Mouse (Mus musculus) CH12.LX (cell line): ENCODE data around the gene Ap5z1. TPM values are rescaled to one million over a fixed set of nuclear protein-coding genes. Genes with fewer than 3 reads are reported as not detected.

Experiments
- DNase-seq: peaks from one replicate; pipeline ENCODE4 v3.0.0-alpha.2; 2013; ENCODE audit errors: extremely low read depth
- H3K27ac ChIP-seq: 2 replicates; pipeline ENCODE4 v1.5.1; 2012; ENCODE audit warnings: low read depth, mild to moderate bottlenecking, control low read depth, moderate library complexity; ENCODE audit not compliant: insufficient read depth
- H3K27me3 ChIP-seq: replicated peaks from 2 replicates; pipeline ENCODE3; 2012; ENCODE audit warnings: inconsistent platforms
- H3K36me3 ChIP-seq, 2 experiments: replicated peaks in 1 of 2; 2 replicates each; pipeline versions ENCODE3 to v1.6.1; 2012; ENCODE audit warnings: inconsistent platforms in 1 of 2, low read length in 1 of 2, mild to moderate bottlenecking in 1 of 2, mixed read lengths in 1 of 2, moderate library complexity in 1 of 2; ENCODE audit not compliant: control insufficient read depth in 1 of 2, insufficient read depth in 1 of 2
- H3K4me1 ChIP-seq, 2 experiments: 2 replicates each; pipeline ENCODE4 v1.6.1; 2012; ENCODE audit warnings: inconsistent platforms in 1 of 2, moderate library complexity in 1 of 2; ENCODE audit not compliant: insufficient read depth in 2 of 2, control insufficient read depth in 1 of 2
- H3K4me2 ChIP-seq: 2 replicates; pipeline ENCODE4 v1.6.1; 2012; ENCODE audit warnings: low read depth, mild to moderate bottlenecking, control low read depth; ENCODE audit not compliant: poor library complexity, insufficient read depth, severe bottlenecking
- H3K4me3 ChIP-seq, 3 experiments: fragments of 150-350 bp in 1 of 3; sonication (generic) in 1 of 3; replicated peaks in 1 of 3; 2 replicates each; pipeline versions ENCODE3 to v1.5.1; 2011 to 2012; ENCODE audit warnings: low read depth in 2 of 3, low read length in 2 of 3, mild to moderate bottlenecking in 2 of 3, moderate library complexity in 2 of 3, control low read depth in 1 of 3, improper control_type of control experiment in 1 of 3, inconsistent platforms in 1 of 3, mixed read lengths in 1 of 3; ENCODE audit not compliant: poor library complexity in 1 of 3
- H3K79me2 ChIP-seq: replicated peaks from 2 replicates; pipeline ENCODE4 v1.6.1; 2012; ENCODE audit warnings: mild to moderate bottlenecking, moderate library complexity; ENCODE audit not compliant: control insufficient read depth, poor library complexity, insufficient read depth, severe bottlenecking; ENCODE audit errors: extremely low read depth
- H3K9ac ChIP-seq: 2 replicates; pipeline ENCODE4 v1.6.1; 2012; ENCODE audit warnings: low read depth, mild to moderate bottlenecking, control low read depth, moderate library complexity; ENCODE audit not compliant: insufficient read depth
- H3K9me3 ChIP-seq: replicated peaks from 2 replicates; pipeline ENCODE3; 2012; ENCODE audit warnings: low read length, inconsistent platforms, mixed read lengths
- BHLHE40 ChIP-seq: IDR thresholded peaks from 2 replicates; pipeline ENCODE4 v1.6.1; 2011; ENCODE audit warnings: mild to moderate bottlenecking, low read depth, low read length, improper control_type of control experiment
- CHD1 ChIP-seq: IDR thresholded peaks from 2 replicates; pipeline ENCODE4 v1.6.1; 2012; ENCODE audit warnings: low read depth, low read length, improper control_type of control experiment, inconsistent platforms
- CHD2 ChIP-seq: IDR thresholded peaks from 2 replicates; pipeline ENCODE4 v1.6.1; 2011; ENCODE audit warnings: low read length, improper control_type of control experiment
- CTCF ChIP-seq, 2 experiments: IDR thresholded peaks in 1 of 2; conservative IDR thresholded peaks in 1 of 2; 2 replicates each; pipeline ENCODE4 v1.5.1; 2011 to 2012; ENCODE audit warnings: low read depth in 2 of 2, low read length in 2 of 2, improper control_type of control experiment in 1 of 2, inconsistent platforms in 1 of 2, mild to moderate bottlenecking in 1 of 2, moderate library complexity in 1 of 2
- E2F4 ChIP-seq: IDR thresholded peaks from 2 replicates; pipeline ENCODE4 v1.6.1; 2011; ENCODE audit warnings: low read depth, low read length, improper control_type of control experiment; ENCODE audit not compliant: insufficient replicate concordance
- ELF1 ChIP-seq: IDR thresholded peaks from 2 replicates; pipeline ENCODE4 v1.6.1; 2014; ENCODE audit warnings: low read depth, mild to moderate bottlenecking, inconsistent platforms, low read length, improper control_type of control experiment
- EP300 ChIP-seq: IDR thresholded peaks from 2 replicates; pipeline ENCODE4 v1.6.1; 2011; ENCODE audit warnings: low read length, improper control_type of control experiment
- ETS1 ChIP-seq: conservative IDR thresholded peaks from 2 replicates; pipeline ENCODE4 v1.6.1; 2012; ENCODE audit warnings: low read depth, mild to moderate bottlenecking, inconsistent platforms, low read length, improper control_type of control experiment, moderate library complexity
- GABPA ChIP-seq: IDR thresholded peaks from 2 replicates; pipeline ENCODE4 v1.6.1; 2012; ENCODE audit warnings: low read depth, low read length, improper control_type of control experiment, inconsistent platforms; ENCODE audit not compliant: insufficient replicate concordance
- HCFC1 ChIP-seq: IDR thresholded peaks from 2 replicates; pipeline ENCODE4 v1.6.1; 2012; ENCODE audit warnings: low read depth, mild to moderate bottlenecking, inconsistent platforms, low read length, improper control_type of control experiment
- IRF4 ChIP-seq: IDR thresholded peaks from 2 replicates; pipeline ENCODE4 v1.6.1; 2014; ENCODE audit warnings: low read depth, mild to moderate bottlenecking, inconsistent platforms, low read length, improper control_type of control experiment
- JUN ChIP-seq: IDR thresholded peaks from 2 replicates; pipeline ENCODE4 v1.6.1; 2011; ENCODE audit warnings: low read depth, mild to moderate bottlenecking, low read length, improper control_type of control experiment, moderate library complexity; ENCODE audit not compliant: insufficient read depth
- JUND ChIP-seq: conservative IDR thresholded peaks from 2 replicates; pipeline ENCODE4 v1.6.1; 2011; ENCODE audit warnings: low read depth, low read length, improper control_type of control experiment
- KAT2A ChIP-seq: IDR thresholded peaks from 2 replicates; pipeline ENCODE4 v1.6.1; 2012; ENCODE audit warnings: low read length, improper control_type of control experiment, inconsistent platforms; ENCODE audit not compliant: insufficient replicate concordance
- MAFK ChIP-seq: IDR thresholded peaks from 2 replicates; pipeline ENCODE4 v1.6.1; 2011; ENCODE audit warnings: low read length, improper control_type of control experiment; ENCODE audit not compliant: insufficient replicate concordance
- MAX ChIP-seq: IDR thresholded peaks from 2 replicates; pipeline ENCODE4 v1.6.1; 2011; ENCODE audit warnings: low read length, improper control_type of control experiment
- MAZ ChIP-seq: IDR thresholded peaks from 2 replicates; pipeline ENCODE4 v1.6.1; 2012; ENCODE audit warnings: low read depth, mild to moderate bottlenecking, inconsistent platforms, low read length, improper control_type of control experiment, moderate library complexity
- MEF2A ChIP-seq: IDR thresholded peaks from 2 replicates; pipeline ENCODE4 v1.6.1; 2014; ENCODE audit warnings: low read depth, mild to moderate bottlenecking, inconsistent platforms, low read length, improper control_type of control experiment, borderline replicate concordance
- MXI1 ChIP-seq: IDR thresholded peaks from 2 replicates; pipeline ENCODE4 v1.6.1; 2011; ENCODE audit warnings: mild to moderate bottlenecking, low read depth, low read length, improper control_type of control experiment
- MYC ChIP-seq: IDR thresholded peaks from 2 replicates; pipeline ENCODE4 v1.6.1; 2011; ENCODE audit warnings: low read depth, mild to moderate bottlenecking, improper control_type of control experiment, low read length
- NELFE ChIP-seq: IDR thresholded peaks from 2 replicates; pipeline ENCODE4 v1.6.1; 2011; ENCODE audit warnings: low read depth, low read length, improper control_type of control experiment
- NRF1 ChIP-seq: IDR thresholded peaks from 2 replicates; pipeline ENCODE4 v1.6.1; 2014; ENCODE audit warnings: low read depth, mild to moderate bottlenecking, inconsistent platforms, low read length, improper control_type of control experiment, moderate library complexity
- PAX5 ChIP-seq: IDR thresholded peaks from 2 replicates; pipeline ENCODE4 v1.6.1; 2012; ENCODE audit warnings: low read length, inconsistent platforms, mixed read lengths
- POLR2A ChIP-seq: IDR thresholded peaks from 2 replicates; pipeline ENCODE4 v1.6.1; 2011; ENCODE audit warnings: low read depth, mild to moderate bottlenecking, improper control_type of control experiment, low read length
- POLR2AphosphoS2 ChIP-seq: IDR thresholded peaks from 2 replicates; pipeline ENCODE4 v1.6.1; 2011; ENCODE audit warnings: low read depth, low read length, improper control_type of control experiment
- RAD21 ChIP-seq: IDR thresholded peaks from 2 replicates; pipeline ENCODE4 v1.6.1; 2011; ENCODE audit warnings: low read depth, mild to moderate bottlenecking, low read length, improper control_type of control experiment, moderate library complexity
- RCOR1 ChIP-seq: conservative IDR thresholded peaks from 2 replicates; pipeline ENCODE4 v1.6.1; 2012; ENCODE audit warnings: low read depth, mild to moderate bottlenecking, inconsistent platforms, low read length, improper control_type of control experiment
- SIN3A ChIP-seq: IDR thresholded peaks from 2 replicates; pipeline ENCODE4 v1.6.1; 2012; ENCODE audit warnings: low read length, improper control_type of control experiment, inconsistent platforms
- SMC3 ChIP-seq: IDR thresholded peaks from 2 replicates; pipeline ENCODE4 v1.6.1; 2011; ENCODE audit warnings: low read depth, low read length, improper control_type of control experiment
- TBP ChIP-seq: conservative IDR thresholded peaks from 2 replicates; pipeline ENCODE4 v1.6.1; 2011; ENCODE audit warnings: low read depth, low read length, improper control_type of control experiment
- TCF12 ChIP-seq: IDR thresholded peaks from 2 replicates; pipeline ENCODE4 v1.6.1; 2014; ENCODE audit warnings: low read depth, mild to moderate bottlenecking, inconsistent platforms, low read length, improper control_type of control experiment
- UBTF ChIP-seq: IDR thresholded peaks from 2 replicates; pipeline ENCODE4 v1.6.1; 2012; ENCODE audit warnings: low read depth, mild to moderate bottlenecking, inconsistent platforms, low read length, improper control_type of control experiment, moderate library complexity
- USF1 ChIP-seq: IDR thresholded peaks from 2 replicates; pipeline ENCODE4 v1.6.1; 2014; ENCODE audit warnings: low read depth, mild to moderate bottlenecking, inconsistent platforms, low read length, improper control_type of control experiment
- ZC3H11A ChIP-seq: IDR thresholded peaks from 2 replicates; pipeline ENCODE4 v1.6.1; 2012; ENCODE audit warnings: low read depth, mild to moderate bottlenecking, inconsistent platforms, low read length, improper control_type of control experiment
- ZKSCAN1 ChIP-seq: IDR thresholded peaks from 2 replicates; pipeline ENCODE4 v1.6.1; 2012; ENCODE audit warnings: low read depth, inconsistent platforms, low read length, improper control_type of control experiment, borderline replicate concordance
- ZMIZ1 ChIP-seq: IDR thresholded peaks from 2 replicates; pipeline ENCODE4 v1.6.1; 2012; ENCODE audit warnings: low read depth, mild to moderate bottlenecking, inconsistent platforms, low read length, improper control_type of control experiment
- ZNF384 ChIP-seq: IDR thresholded peaks from 2 replicates; pipeline ENCODE4 v1.6.1; 2012; ENCODE audit warnings: low read depth, low read length, improper control_type of control experiment, inconsistent platforms
- dilution Hi-C: fragments of 300-500 bp; cut with MboI; formaldehyde crosslinking; loops from 2 replicates; pipeline ENCODE4 v1.14.3; 2020; ENCODE audit warnings: low sequenced_read_pairs; ENCODE audit not compliant: extremely low pct_unique_long_range_greater_than_20kb, extremely low pct_ligation_motif_present
- in situ Hi-C: fragments of 300-500 bp; cut with MboI; formaldehyde crosslinking; loops from 3 replicates; pipeline ENCODE4 v1.14.3; 2019; ENCODE audit warnings: low sequenced_read_pairs, low pct_ligation_motif_present, low pct_unique_long_range_greater_than_20kb, mixed read lengths
- polyA plus RNA-seq: library from polyadenylated mRNA; unstranded; fragments of >175 nt; gene quantifications from 2 replicates; pipeline ENCODE4 v1.2.1, GENCODE M21; 2012; ENCODE audit warnings: low read depth; ENCODE audit not compliant: insufficient read length
- total RNA-seq, 2 experiments: library from RNA; depleted of rRNA; stranded (reverse); fragments of 300-350 nt in 1 of 2; fragments of >200 nt in 1 of 2; gene quantifications; 2 replicates each; pipeline ENCODE4 v1.2.3; 2012 to 2014

The Ap5z1 gene
- total RNA-seq (2012; rRNA removed) (11.3 and 11.8 TPM in 2 replicates), total RNA-seq (2014; rRNA removed) (3.1 and 4.0 TPM in 2 replicates), polyA plus RNA-seq (12.8 and 18.7 TPM in 2 replicates)

DNA sequence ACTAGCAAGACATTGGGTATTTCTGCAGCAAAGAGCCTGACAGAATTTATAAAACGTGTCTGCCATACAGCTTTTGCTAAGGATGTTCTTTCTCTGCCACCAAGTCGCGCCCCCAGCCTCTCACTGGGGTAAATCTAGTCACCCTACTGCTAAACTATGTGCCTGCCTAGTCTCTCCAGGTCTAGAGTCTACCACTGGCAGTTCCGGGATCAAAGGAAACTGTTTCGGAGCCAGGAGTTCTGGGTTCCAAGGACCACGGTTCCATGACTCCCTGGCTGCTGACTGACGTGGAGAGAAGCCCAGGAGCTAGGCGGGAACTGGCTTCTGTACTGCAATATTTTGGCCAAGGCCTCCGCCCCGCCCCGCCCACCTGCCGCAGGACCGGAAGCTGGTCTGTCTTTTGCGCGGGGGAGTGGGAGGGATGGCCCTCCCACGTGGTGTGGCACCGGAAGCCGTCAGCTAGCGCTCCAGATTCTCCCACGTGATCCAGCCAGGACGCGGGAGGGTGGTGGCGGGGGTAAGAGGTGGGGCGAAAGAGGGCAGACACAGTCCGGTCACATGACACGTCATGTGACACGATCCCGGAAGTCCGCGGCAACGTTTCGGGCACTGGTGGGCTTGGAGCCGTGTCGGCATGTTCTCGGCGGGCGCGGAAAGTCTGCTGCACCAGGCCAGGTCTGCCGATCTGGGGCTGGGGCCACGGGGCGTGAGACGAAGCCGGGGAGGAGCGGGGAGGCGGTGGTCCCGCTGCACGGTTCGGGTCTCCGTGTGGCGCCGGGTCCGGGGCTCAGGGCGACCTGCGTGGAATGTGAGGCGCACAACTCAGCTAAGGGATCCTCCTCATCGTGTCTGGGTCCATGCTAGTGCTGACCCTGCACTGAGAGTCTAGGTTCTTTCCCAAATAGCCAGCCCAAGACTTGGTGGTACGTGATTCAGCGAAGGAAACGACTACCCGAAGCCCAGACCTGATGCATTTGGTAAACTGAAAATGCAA lies at the start of gene Ap5z1:
Gene Ap5z1 (plus strand): TSS at position 484 of the 994 bp plus-strand sequence.
- peak within 1 kb of the TSS; percentile 52 for H3K27ac ChIP-seq
- dilution Hi-C loops = no loop called here
- H3K9ac ChIP-seq = peak within 1 kb of the TSS; percentile 69
- in situ Hi-C loops = no loop called here
- H3K27me3 ChIP-seq = no peaks in the 10 kb centered on the region
- H3K9me3 ChIP-seq = peaks cover 7% of the 10 kb centered on the region
- H3K36me3 ChIP-seq = peaks cover 27 to 70% of the 10 kb centered on the region in 2 experiments
- peak within 1 kb of the TSS; percentile 76 to 90 (median 88) for H3K4me3 ChIP-seq
- peak within 1 kb of the TSS; percentile 74 for H3K4me2 ChIP-seq
- peaks cover 11% of the 10 kb centered on the region for H3K79me2 ChIP-seq
- H3K4me1 ChIP-seq = peaks cover 3 to 22% of the 10 kb centered on the region in 2 experiments; a peak in 3 of 4 replicates
- peak; percentile 97 for DNase-seq
- TF ChIP-seq CHD2 = 0 out of 2 replicates have a peak, but pooled peaks have one; percentile 28
- TF ChIP-seq GABPA = no peak
- TF ChIP-seq ZKSCAN1 = no peak
- TF ChIP-seq RAD21 = no peak
- peak; percentile 93 for TF ChIP-seq MXI1
- TF ChIP-seq ZC3H11A = no peak
- peak; percentile 41 for TF ChIP-seq NRF1
- peak; percentile 69 for TF ChIP-seq ETS1
- peak; percentile 70; the same call in 1 of the 2 replicates for TF ChIP-seq E2F4
- peak; percentile 96 for TF ChIP-seq MAX
- TF ChIP-seq MEF2A = no peak
- TF ChIP-seq NELFE = peak; percentile 71
- TF ChIP-seq SMC3 = no peak
- peak; percentile 94 for TF ChIP-seq MAZ
- TF ChIP-seq RCOR1 = no peak
- TF ChIP-seq JUN = no peak
- peak; percentile 40; the same call in 1 of the 2 replicates for TF ChIP-seq IRF4
- TF ChIP-seq JUND = no peak
- TF ChIP-seq SIN3A = peak; percentile 99
- TF ChIP-seq POLR2AphosphoS2 = peak; percentile 82
- TF ChIP-seq ZMIZ1 = no peak
- TF ChIP-seq USF1 = peak; percentile 98
- peak; percentile 81 for TF ChIP-seq HCFC1
- TF ChIP-seq MAFK = 0 out of 2 replicates have a peak, but pooled peaks have one; percentile 11
- TF ChIP-seq ZNF384 = no peak
- no peak for TF ChIP-seq PAX5
- peak; percentile 78 for TF ChIP-seq POLR2A
- TF ChIP-seq TCF12 = peak; percentile 56; the same call in 1 of the 2 replicates
- 0 out of 2 replicates have a peak, but pooled peaks have one; percentile 16 for TF ChIP-seq TBP
- no peak for TF ChIP-seq CHD1
- TF ChIP-seq BHLHE40 = peak; percentile 81
- peak; percentile 64; the same call in 1 of the 2 replicates for TF ChIP-seq KAT2A
- TF ChIP-seq ELF1 = peak; percentile 97
- peak; percentile 78 for TF ChIP-seq MYC
- TF ChIP-seq EP300 = no peak
- no peak for TF ChIP-seq CTCF (conservative IDR thresholded peaks at IDR 0.05 in 1 of 2, IDR thresholded peaks at IDR 0.05 in 1 of 2; ENCODE audit: low read depth in 2 of 2, low read length in 2 of 2)
- no peak for TF ChIP-seq UBTF
